Mouse (Mus musculus) lung, postnatal 0 days (tissue): ENCODE measurements around the gene Errfi1. TPM values are rescaled to one million over a fixed set of nuclear protein-coding genes. Genes with fewer than 3 reads are reported as not detected.
"Not testable (repeated sequence)": the region's sequence is repeated elsewhere in the genome, so short reads cannot be mapped to it uniquely, and the experiment has no call there.

Source experiments
- ATAC-seq: fragments of 200-750 bp; cut with Nextera tagmentation; 2 replicates; pipeline ENCODE4 v1.8.0; 2017; ENCODE audit warnings: moderate library complexity
- DNase-seq: peaks from one replicate; pipeline ENCODE4 v3.0.0-alpha.2; 2016; ENCODE audit warnings: low spot score
- H3K27ac ChIP-seq: fragments of 300-500 bp; sonication (generic); 2 replicates; pipeline ENCODE4 v1.5.1; 2014; ENCODE audit warnings: antibody characterized with exemption, mild to moderate bottlenecking, low read length, mixed read lengths
- H3K27me3 ChIP-seq: fragments of 300-500 bp; sonication (generic); replicated peaks from 2 replicates; pipeline ENCODE4 v1.6.1; 2014; ENCODE audit warnings: low read length, mixed read lengths; ENCODE audit not compliant: insufficient read depth
- H3K36me3 ChIP-seq: fragments of 300-500 bp; sonication (generic); 2 replicates; pipeline ENCODE4 v1.6.1; 2014; ENCODE audit warnings: low read length, mixed read lengths; ENCODE audit not compliant: insufficient read depth
- H3K4me1 ChIP-seq: fragments of 300-500 bp; sonication (generic); 2 replicates; pipeline ENCODE4 v1.6.1; 2014; ENCODE audit warnings: antibody characterized with exemption, low read depth, low read length, mixed read lengths; ENCODE audit not compliant: insufficient read depth
- H3K4me2 ChIP-seq: fragments of 300-500 bp; sonication (generic); replicated peaks from 2 replicates; pipeline ENCODE4 v1.6.1; 2014; ENCODE audit warnings: low read depth, mild to moderate bottlenecking, low read length, moderate library complexity, mixed read lengths
- H3K4me3 ChIP-seq: fragments of 300-500 bp; sonication (generic); 2 replicates; pipeline ENCODE4 v1.5.1; 2014; ENCODE audit warnings: low read depth, low read length
- H3K9ac ChIP-seq: fragments of 300-500 bp; sonication (generic); replicated peaks from 2 replicates; pipeline ENCODE4 v1.6.1; 2014; ENCODE audit warnings: low read depth, mild to moderate bottlenecking
- H3K9me3 ChIP-seq: fragments of 300-500 bp; sonication (generic); 2 replicates; pipeline ENCODE4 v1.6.1; 2016; ENCODE audit warnings: low read length, mixed read lengths
- CTCF ChIP-seq: IDR thresholded peaks from 2 replicates; pipeline ENCODE4 v1.5.1; 2016; ENCODE audit warnings: antibody characterized with exemption, mild to moderate bottlenecking
- EP300 ChIP-seq: IDR thresholded peaks from 2 replicates; pipeline ENCODE4 v1.6.1; 2016; ENCODE audit warnings: antibody characterized with exemption, mild to moderate bottlenecking, control low read depth
- WGBS: fragments of 180-500 bp; shearing (Covaris S2); extraction: QIAGEN DNeasy Blood & Tissue Kit; methylation state at CpG from one replicate; pipeline ENCODE4 v1.1.7; 2014; 5-methylcytosine and 5-hydroxymethylcytosine counted together
- polyA plus RNA-seq: library from polyadenylated mRNA; unstranded; fragments of >200 nt; fragmentation: Nextera tagmentation; extraction: Ambion mirVana; gene quantifications from 2 replicates; pipeline ENCODE4 v1.2.1, GENCODE M21; 2015

Errfi1 gene
- polyA plus RNA-seq, 1 experiment from 2014 or later = 106 TPM

DNA sequence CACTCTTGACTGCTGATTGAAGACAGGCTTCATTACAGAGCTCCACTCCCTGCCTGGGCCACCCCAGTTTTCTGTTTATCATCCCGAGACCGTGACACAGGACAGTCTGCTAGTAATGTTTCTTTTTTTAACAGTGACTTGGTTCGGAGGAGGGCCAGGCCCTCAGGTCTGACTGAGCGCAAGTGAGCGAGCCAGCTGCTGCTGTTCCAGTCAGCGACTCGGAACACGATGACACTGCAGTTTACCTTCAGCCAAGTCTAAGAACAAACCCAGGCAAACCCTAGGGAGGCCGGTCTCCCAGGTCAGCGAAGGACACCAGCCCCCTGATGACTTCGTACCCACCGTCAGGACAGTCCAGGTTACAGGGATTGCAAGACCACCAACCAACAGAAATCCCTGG lies 48.3 kb downstream of the Errfi1 start:
- ATAC-seq = no peak
- 88% methylated on average over 12 of the region's 12 CpGs for WGBS
- H3K9ac ChIP-seq = no peak overlapping the region

DNA sequence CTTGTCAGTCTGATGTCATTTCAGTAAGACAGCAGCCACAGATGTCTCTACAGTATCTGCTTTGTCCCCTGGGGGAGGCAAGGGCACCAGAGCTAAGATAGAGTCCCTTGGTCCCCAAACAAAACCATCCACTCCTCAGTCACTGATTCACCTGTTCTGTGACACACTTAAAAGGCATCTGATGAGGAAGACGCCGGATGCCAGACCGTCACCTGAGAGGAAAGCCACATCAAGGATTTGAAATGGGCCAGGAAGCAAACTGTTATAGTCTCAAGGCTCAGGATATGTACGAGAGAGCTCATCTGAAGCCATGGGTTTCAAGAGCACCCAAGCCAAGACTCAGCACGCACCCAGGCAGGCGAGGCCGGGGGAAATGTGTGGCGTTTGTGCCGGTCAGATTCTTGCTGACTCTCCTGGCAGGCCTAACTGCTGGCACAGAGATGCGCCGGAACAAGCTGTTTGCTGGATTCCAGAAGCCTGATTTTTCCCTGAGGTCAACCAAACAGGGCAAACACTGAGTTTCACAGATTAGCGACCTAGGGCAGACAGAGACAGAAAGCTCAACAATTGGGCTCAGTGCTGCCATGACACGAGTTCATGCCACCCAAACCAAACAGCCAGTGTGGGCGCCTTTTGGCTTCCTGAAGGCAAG lies 49.5 kb downstream of the Errfi1 start:
- ATAC-seq (no peak), DNase-seq (no peak)
- H3K27ac ChIP-seq = no peak overlapping the region
- TF ChIP-seq EP300 = no peak
- no peak for TF ChIP-seq CTCF
- H3K27me3 ChIP-seq = no peaks in the 10 kb centered on the region
- H3K9me3 ChIP-seq = no peaks in the 10 kb centered on the region
- peaks cover 38% of the 10 kb centered on the region for H3K36me3 ChIP-seq
- H3K4me2 ChIP-seq = no peak overlapping the region
- H3K9ac ChIP-seq = no peak overlapping the region
- no peaks in the 10 kb centered on the region for H3K4me1 ChIP-seq
- 93% methylated on average over 14 of the region's 14 CpGs for WGBS
- no peak overlapping the region for H3K4me3 ChIP-seq

More for the DNA sequence above, 48.3 kb downstream of the Errfi1 start:
- H3K27ac ChIP-seq = no peak overlapping the region
- no peak overlapping the region for H3K4me2 ChIP-seq
- no peak for DNase-seq
- H3K36me3 ChIP-seq = peaks cover 42% of the 10 kb centered on the region
- no peaks in the 10 kb centered on the region for H3K4me1 ChIP-seq
- no peaks in the 10 kb centered on the region for H3K9me3 ChIP-seq
- TF ChIP-seq EP300 (no peak), CTCF (no peak)
- no peak overlapping the region for H3K4me3 ChIP-seq
- no peaks in the 10 kb centered on the region for H3K27me3 ChIP-seq

DNA sequence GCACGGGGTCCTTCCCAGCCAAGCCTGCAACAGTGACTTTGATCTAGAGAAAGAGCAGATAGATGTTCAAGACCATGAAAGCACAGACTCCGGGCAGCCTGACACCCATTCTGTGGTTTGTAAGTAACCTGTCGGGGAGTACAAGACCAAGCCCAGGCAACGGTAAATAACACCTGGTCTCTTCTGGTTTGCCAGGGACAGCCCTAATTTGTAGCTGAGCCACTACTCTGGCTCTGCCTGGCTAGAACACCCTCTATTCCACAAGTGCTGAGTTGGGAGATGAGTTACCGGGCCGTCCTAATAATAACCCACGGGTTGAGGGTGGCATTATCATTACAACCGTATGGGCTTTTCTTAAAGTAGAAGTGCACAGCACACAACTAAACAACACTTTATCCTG lies 53.4 kb downstream of the Errfi1 start:
- Histone ChIP-seq H3K9me3 (no peaks in the 10 kb centered on the region), H3K27me3 (no peaks in the 10 kb centered on the region), H3K9ac (no peak overlapping the region), H3K4me1 (peaks cover 4% of the 10 kb centered on the region; the same call in 1 of the 2 replicates), H3K4me2 (no peak overlapping the region), H3K27ac (no peak overlapping the region), H3K36me3 (peaks cover 21% of the 10 kb centered on the region), H3K4me3 (no peak overlapping the region)
- DNase-seq (no peak), ATAC-seq (no peak)
- WGBS = 90% methylated on average over 8 of the region's 8 CpGs
- TF ChIP-seq EP300 (no peak), CTCF (no peak)

DNA sequence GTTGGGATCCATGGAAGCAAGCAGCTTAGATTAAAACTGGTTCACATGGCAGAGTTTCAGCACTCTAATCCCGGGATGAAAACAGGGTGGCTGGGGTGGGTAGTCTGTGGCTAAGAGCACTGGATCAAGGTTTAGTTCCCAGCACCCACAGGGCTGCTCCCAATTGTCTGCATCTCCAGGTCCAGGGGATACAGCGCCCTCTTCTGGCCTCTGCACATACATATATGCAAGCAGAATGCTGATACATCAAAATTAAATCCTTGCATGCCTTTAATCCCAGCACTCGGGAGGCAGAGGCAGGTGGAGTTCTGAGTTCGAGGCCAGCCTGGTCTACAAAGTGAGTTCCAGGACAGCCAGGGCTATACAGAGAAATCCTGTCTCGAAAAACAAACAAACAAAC lies 54.8 kb downstream of the Errfi1 start:
- H3K9ac ChIP-seq, H3K4me2 ChIP-seq, H3K27me3 ChIP-seq, H3K4me3 ChIP-seq, DNase-seq, H3K27ac ChIP-seq, H3K9me3 ChIP-seq, H3K36me3 ChIP-seq, ATAC-seq, H3K4me1 ChIP-seq: not testable (repeated sequence)
- 76% methylated on average over 5 of the region's 5 CpGs for WGBS
- peak; percentile 39 for TF ChIP-seq CTCF

DNA sequence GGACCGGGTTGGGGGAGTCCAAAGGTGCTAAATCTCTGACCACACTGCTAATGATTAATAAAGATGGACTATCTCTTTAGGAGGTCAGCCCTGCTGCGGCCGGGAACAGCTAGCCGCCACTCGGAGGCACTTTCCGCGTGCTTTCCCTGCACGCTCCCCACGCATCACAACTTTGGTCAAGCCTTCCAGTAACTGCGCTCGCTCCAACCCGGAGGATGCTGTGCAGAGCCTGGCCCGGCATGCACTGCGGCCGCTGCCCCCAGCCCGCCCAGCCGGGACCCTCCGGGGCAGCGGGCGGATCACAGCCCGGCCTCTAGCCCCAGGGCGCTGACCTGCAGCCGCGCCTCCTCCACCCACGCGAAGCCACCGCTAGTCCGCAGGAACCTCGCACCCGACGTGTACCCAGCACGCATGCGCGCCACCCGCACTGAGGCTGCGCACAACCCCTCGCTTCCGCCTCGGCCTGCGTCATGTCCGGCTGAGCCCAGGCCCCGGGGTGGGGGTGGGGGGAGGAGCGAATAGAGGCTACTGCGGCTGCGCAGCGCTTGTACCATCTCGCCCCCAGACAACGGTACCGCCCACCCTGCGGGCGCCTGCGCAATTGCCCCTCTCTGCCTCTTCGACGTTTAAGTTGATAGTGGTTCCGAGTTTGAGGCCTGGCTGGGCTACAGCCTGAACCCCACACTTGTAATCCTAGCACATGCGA lies 55.9 kb downstream of the Errfi1 start:
- peaks cover 6% of the 10 kb centered on the region; the same call in 1 of the 2 replicates for H3K36me3 ChIP-seq
- WGBS = 7% methylated on average over 50 of the region's 56 CpGs
- H3K9ac ChIP-seq = peak overlapping the region; percentile 61
- H3K27me3 ChIP-seq = no peaks in the 10 kb centered on the region
- peak; percentile 98 for DNase-seq
- H3K4me2 ChIP-seq = peak overlapping the region; percentile 77
- peak overlapping the region; percentile 78 for H3K27ac ChIP-seq
- ATAC-seq = peak; percentile 90
- TF ChIP-seq EP300 (no peak), CTCF (peak; percentile 46)
- peak overlapping the region; percentile 65 for H3K4me3 ChIP-seq
- peaks cover 9% of the 10 kb centered on the region; the same call in 1 of the 2 replicates for H3K4me1 ChIP-seq
- no peaks in the 10 kb centered on the region for H3K9me3 ChIP-seq

DNA sequence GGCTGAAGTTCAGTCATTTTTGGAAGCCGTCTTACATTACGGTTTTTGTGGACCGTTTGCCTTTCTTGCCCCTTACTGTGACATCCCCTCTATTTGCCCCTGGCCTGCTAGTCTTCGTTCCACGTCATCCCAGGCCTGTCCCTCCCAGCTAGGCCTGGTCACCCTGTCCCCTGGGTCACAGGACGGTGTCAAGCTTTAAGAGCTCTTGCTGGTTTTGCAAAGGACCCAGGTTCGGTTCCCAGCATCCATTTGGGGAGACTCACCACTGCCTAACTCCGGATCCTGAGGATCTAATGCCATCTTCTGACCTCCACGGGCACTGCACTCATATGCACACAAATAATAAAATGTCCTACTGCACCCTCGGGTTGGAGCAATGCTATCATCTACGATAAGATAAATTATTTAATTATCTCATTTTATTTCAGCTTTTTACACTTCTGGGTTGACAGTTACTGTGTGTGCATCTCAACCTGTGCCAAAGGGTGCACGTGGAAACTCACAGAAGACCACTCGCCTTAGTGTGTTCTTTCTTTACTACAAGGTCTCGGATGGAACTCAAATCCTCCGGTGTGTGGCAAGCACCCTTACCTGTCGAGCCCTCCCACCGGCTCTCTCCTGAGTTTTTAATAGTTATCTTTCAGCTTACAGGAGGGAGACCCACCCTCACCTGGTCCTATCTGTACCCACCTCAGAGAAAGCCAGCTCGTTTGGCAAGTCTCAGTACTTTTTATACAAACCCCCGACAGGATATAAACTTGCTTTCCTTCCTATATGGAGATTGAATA lies 56.6 kb downstream of the Errfi1 start:
- Histone ChIP-seq H3K27me3 (no peaks in the 10 kb centered on the region), H3K36me3 (peaks cover under 1% of the 10 kb centered on the region; the same call in 1 of the 2 replicates), H3K9me3 (no peaks in the 10 kb centered on the region), H3K4me2 (peak overlapping the region; percentile 77; the same call in 1 of the 2 replicates), H3K4me1 (peaks cover 9% of the 10 kb centered on the region; the same call in 1 of the 2 replicates), H3K27ac (peak overlapping the region; percentile 52; the same call in 1 of the 2 replicates), H3K9ac (no peak overlapping the region), H3K4me3 (peak overlapping the region; percentile 65; the same call in 1 of the 2 replicates)
- 78% methylated on average over 19 of the region's 19 CpGs for WGBS
- DNase-seq (no peak), ATAC-seq (no peak)
- TF ChIP-seq CTCF = peak; percentile 13; the same call in 1 of the 2 replicates
- no peak for TF ChIP-seq EP300
